Mouse (Mus musculus) G1E (cell line): Measurements from ENCODE around the gene Gm29797.

Experiments used
- CTCF ChIP-seq: IDR thresholded peaks from 2 replicates; pipeline ENCODE4 v1.5.1; 2012; ENCODE audit warnings: low read depth, low read length, inconsistent platforms, mixed read lengths
- POLR2AphosphoS5 ChIP-seq: IDR thresholded peaks from 2 replicates; pipeline ENCODE4 v1.6.1; 2012; ENCODE audit warnings: low read depth, low read length, inconsistent platforms; ENCODE audit not compliant: insufficient replicate concordance

DNA sequence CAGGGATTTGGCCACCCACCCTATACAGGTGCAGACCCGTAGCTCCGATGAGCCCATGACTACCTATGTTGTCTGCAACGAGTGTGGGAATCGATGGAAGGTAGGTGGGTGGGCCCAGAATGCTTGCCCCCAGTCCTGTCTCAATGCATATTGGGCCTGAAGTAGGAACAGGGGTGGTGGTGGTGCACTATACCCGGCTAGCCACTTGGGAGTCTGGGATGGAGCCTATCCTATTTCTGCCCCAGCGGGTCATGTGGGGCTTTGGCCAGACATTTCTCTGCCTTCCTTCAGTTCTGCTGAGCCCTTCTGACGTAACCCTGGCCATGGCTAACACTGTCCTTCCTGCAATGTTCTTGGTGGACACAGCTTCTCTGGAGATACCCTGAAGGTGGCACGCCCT lies 30.8 kb downstream of the Gm29797 start:
- TF ChIP-seq POLR2AphosphoS5 (no peak), CTCF (no peak)
